Mouse (Mus musculus): Measurements from ENCODE around the gene Hook1.

DNA sequence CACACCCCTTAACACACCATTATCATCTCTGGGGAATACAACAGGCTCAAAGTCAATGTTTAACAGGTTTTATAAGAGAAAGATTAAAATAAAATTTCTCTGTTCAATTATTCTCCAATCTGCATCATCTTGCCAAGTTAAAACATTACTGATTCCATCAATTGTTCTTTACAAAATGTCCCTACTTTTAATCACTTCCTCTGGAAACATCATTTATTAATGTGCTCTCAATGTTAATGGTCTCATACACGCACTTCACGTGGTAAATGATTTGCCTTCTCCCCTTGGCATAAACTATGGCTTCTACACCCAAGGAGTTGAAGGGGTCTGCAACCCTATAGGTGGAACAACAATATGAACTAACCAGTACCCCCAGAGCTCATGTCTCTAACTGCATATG, 93.1 kb downstream of the Hook1 start:
- no peak for TF ChIP-seq CTCF (IDR thresholded peaks at IDR 0.05)
- no peak for TF ChIP-seq EP300 (IDR thresholded peaks at IDR 0.05; ENCODE audit: insufficient read depth, low read depth, low read length)
- TF ChIP-seq POLR2A (IDR thresholded peaks at IDR 0.05; ENCODE audit: insufficient read depth, low read depth, low read length), result no peak

All from heart, adult 2 months (tissue).